Mouse (Mus musculus) left cerebral cortex, adult 9 months (tissue): ENCODE measurements around the gene Eif4e2.

Experiments
- DNase-seq, 2 experiments: peaks; one replicate each; pipeline ENCODE4 v3.0.0; 2022; ENCODE audit warnings: low spot score in 2 of 2

Eif4e2 gene

DNA sequence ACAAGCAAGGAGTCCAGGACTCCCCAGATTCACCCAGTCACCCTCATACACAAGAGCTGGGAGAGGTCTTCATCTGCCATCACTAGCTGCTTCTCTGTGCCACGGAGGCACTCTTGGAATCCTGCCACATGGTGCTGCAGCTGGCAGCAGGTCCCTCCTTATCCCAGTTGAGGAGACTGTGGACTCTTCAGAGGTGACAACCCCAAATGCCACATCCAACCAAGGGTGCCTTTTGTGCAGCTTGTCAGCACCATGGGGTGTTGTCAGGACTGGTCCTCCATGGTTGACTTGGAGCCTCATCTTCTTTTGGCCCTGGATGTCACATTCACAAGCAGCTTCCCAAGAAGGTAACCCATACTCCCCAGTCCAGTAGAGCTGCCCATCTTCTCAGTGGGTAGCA, 11.9 kb upstream of the Eif4e2 start:
- DNase-seq = no peak

DNA sequence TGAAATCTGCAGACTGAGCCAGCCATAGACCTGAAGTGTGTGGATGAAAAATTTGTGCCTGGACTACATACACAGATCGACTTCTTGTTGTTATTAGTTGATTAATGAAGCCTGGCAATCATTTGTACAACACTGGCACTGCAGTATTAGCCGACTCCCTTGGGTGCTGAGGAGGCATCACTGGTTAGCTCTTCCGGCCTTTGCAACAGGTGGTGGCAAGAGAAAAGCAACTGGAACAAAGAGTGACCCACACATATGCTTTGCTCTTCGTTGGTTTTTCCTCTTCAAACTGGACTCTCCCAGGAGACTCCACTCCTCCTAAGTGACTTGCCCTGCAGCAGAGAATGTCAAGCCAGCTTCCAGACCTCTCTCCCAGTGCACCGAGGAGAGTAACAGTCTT, 9.9 kb upstream of the Eif4e2 start:
- DNase-seq = no peak

DNA sequence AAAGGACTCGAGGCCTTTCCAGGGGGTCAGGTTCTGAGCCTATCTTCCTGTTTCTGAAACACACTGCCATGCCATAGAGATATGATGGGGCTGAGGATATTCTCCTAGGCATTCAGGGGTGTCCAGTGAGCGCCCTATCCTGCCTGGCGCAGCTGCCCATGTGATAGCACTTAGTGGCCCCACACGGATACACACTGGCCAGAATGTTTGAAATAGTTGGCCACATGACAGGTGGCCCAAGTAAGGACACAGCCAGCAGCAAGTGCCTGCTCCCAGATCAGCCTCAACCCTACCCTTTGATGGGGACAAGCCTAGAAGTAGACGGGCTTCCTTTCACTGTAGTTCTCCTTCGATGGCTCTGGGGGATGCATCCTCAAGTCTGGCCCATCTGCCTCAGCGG, 9.2 kb upstream of the Eif4e2 start, which contains the start of gene Chrng:
TSS of gene Chrng (plus strand) at position 193 of the 400 bp plus-strand sequence.
- no peak for DNase-seq

DNA sequence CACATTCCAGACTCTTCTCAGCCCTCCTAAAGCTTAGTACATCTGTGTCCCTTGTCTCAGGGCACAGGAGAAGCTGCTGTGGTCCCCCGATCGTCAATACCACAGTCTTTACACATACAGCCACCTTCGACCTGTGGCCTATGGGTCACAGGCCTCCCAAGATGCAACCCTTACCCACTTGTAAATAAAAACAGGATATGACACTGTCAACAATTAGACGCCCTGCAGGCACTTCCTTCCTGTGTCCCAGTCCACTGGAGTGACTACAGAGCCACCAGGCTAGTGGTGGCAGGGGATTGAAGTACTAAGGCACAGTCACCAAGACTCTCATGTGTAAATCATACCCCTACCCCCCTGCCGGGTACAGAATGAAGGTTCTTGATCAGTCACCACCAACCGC, 8.7 kb upstream of the Eif4e2 start:
- DNase-seq = no peak

DNA sequence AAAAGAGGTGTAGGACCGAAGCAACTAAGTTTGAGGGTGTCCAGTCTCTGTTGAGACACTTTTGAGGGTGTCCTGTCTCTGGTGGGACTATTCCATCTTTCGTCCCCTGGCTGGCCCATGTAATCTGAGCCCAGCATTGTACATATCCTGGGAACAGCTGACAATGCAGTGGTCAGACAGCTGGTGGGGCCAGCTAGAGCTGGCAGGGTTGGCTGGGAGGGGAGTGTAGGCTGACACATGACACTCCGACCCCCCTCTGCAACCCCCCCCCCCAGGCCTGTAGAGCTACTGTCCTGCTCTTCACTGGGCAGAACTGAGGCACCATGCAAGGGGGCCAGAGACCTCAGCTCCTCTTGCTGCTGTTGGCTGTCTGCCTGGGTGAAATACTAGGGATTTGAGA, 8.2 kb upstream of the Eif4e2 start:
- DNase-seq = no peak

DNA sequence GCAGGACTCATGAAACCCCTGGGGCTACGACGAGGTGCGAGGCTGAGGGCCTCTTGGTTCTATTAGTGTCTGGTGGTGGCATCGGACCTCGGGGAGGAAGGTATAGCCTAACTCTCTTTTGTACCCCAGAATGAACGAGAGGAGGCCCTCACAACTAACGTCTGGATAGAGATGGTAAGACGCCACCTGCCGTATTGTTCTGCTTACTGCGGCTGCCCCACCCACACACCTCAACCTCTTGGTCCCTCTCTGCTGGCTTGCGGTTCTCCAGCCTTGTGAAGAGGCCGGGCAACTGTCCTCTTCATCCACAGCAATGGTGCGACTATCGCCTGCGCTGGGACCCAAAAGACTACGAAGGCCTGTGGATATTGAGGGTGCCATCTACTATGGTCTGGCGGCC, 7.4 kb upstream of the Eif4e2 start:
- DNase-seq = no peak

DNA sequence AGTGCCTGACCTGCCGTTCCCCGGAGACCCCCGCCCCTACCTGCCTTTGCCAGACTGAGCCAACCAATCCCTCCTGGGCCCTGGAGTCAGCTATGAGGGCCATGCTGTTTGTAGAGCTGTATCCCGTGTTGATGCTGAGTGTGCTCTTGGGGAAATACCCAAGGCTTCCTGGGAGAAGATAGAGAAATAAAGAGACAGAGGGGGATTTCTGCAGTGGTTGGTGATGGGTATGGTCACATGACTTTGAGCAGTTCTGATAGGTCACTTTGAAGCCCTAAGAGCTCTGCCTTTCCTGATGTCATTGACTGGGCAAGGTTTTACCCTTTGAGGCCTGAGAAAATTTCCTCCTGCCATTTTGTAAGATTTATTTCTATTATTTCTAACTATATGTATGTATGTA, 2.3 kb upstream of the Eif4e2 start:
- DNase-seq = no peak

DNA sequence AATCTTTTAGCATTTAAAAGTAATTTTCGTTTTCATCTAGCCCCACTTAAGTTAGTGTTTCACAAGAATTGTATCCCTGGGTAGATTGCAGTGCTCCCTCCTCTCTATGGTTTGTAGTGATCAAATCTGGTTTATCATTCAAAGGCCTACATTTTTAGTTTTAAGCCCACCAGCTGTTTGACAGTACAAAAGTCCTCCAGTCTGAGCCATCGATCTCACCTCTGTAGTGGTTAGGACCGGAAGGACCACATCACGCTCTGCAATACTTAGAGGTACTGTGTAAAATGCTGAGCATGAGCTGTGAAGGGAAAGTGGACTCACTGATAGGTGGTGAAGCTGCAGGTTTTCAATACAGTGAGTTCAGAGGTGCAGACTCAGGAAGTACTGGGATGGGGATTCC, 1.0 kb downstream of the Eif4e2 start:
- no peak for DNase-seq

DNA sequence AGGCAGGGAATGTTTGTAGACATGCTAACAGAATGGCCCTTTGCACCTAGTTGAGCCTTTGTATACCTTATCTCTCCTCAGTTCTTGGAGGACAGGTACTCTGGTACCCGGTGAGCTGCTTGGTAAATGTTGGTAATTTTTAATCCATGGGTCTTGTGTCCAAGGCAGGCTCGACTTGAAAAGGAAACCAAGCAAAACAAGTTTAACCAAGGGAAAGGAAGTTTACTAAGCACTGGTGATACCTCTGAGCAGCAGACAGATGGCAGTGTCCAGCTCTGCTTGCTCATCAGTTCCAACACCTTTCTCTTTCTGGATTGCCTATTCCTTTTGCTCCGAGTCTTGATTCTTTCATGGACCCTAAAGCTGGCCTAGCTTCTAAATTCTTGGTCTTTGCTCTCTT, 4.2 kb downstream of the Eif4e2 start:
- DNase-seq = no peak

DNA sequence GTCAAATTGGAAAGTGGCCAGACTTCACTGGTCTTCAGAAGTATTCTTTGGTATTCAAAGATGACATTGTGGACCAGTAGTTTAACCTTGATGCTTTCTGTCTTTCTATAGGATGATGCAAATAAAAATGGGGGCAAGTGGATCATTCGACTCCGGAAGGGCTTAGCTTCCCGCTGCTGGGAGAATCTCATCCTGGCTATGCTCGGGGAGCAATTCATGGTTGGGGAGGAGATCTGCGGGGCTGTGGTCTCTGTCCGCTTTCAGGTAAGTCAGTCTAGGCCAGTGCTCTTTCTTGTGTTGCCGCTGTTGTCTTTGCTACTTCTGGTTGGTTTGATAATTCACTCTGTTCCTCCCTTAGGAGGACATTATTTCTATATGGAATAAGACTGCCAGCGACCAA, 12.0 kb downstream of the Eif4e2 start:
- DNase-seq = no peak

DNA sequence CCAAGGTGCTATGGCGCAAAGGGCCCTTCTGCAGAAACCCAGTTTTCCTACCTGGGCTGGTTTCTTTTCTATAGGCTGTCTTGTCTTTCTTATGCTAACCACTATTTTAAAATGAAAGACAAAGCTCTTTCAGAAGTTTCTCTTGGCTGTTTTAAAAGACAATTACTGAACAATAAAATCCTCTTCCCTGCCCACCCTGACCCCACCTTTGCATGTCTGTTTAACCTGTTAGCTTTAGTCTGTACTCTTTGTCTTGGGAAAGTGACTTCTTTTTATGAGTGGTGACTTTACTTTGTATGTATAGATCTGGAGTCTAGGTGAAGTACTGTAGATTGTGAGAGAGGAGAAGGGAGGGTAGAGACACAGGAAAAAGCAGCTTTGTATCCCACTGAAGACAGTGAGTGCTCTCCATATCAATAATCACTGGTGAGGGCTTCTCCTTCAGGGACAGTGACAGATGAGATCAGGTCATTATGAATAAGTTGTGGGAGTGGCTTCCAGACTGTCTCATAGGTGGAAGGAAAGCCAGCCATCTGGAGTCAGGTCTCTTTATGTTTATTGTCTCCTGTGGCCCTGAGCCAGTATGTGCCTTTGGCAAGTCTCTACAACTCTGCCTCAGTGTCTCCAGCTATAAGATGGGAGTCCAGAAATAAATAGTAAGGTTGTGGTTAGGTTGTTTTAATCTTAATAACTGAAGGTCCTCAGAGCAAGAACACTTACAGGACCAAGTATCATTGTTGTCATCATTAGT, 12.9 kb downstream of the Eif4e2 start:
- no peak for DNase-seq

DNA sequence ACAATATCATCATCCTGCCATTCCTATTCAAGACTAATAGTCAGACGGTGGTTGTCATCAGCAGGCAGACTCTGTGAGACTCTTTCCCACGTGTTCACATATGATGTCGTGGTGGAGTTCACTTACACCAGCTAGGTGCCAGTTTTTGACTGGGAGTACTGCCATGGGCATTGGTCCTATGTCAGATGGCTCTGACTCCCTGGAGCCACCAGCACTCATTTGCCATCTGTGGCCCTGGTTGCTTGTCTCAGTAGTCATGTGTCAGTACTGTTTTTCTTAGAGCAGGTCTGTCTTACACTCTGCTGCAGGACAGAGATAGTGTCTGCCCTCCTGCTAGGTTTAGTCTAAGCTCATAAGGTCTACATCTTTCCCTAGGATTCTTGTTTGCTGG, 13.4 kb downstream of the Eif4e2 start:
- no peak for DNase-seq

DNA sequence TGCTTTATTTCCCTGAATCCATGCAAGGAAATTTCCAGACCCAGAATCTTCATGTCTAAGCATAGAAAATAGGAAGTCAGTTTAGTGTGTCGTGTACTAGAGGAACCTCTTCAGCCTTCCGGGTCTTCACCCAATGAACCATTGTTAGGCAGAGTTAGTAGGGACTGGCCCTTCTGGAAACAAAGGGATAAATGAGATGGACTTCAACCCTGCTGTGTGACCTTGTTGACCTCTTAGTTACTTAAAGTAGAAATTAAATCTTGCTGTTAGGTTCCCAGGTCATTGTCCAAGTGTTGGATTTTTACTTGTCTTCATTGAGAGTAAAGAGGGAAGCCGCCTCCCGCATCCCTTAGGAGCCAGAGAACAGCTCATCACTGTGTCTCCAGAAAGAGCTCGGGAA, 16.9 kb downstream of the Eif4e2 start:
- no peak for DNase-seq

DNA sequence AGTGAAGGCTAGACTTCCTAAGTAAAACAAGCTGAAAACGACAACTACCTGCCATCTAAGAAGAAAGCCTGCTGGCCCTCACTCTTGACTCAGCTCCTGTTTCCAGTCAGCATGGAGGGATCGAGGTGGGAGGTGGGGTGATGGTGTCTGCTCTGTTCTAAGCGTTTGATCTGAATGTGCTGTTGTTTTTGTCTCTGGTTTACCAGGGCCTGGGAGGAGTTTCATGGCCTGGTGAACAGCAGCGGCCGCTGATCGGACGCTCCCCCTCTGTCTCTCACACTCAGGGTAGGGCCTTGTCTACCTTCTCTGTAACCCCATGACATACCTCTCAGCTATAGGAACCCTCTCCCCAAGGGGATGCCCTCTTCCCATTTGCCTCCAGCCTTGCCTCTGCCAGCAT, 18.5 kb downstream of the Eif4e2 start:
- no peak for DNase-seq

DNA sequence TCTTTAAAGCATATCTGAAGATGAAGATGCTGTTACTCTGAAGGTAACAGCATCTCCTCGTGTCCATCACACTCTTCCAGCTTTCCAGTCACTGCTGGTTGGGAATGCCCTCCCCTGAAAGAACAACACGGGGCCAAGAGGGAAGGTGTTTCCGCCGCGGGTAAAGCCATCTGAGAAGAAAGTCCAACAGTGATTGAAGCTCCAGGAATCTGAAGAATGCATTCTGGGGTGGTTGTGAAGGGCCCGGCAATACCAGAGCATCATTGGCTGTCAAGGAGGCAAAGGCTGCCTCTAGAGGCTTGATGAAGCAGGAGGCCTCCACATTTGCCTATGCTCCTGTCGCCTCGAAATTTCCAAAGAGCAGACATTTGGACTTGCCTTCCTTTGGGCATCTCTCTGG, 25.3 kb downstream of the Eif4e2 start:
- no peak for DNase-seq

DNA sequence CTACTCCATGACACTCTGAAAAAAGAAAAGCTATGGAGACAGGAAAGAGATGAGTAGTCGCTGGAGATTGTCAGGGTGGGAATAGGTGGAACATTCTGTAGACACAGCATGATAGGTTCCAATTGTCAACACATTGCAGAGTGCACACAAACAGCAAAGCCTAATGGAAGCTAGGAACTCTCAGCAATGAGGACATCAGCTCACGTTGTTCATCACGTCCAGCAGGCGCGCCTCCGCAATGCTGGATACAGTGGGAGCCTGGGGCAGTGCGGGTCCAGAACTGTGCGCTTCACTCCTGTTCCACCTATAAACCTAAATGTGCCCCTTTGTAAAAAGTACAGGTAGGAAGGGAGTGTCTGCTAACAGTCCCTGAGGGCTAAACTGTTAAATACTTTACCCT, 29.3 kb downstream of the Eif4e2 start:
- DNase-seq = no peak

DNA sequence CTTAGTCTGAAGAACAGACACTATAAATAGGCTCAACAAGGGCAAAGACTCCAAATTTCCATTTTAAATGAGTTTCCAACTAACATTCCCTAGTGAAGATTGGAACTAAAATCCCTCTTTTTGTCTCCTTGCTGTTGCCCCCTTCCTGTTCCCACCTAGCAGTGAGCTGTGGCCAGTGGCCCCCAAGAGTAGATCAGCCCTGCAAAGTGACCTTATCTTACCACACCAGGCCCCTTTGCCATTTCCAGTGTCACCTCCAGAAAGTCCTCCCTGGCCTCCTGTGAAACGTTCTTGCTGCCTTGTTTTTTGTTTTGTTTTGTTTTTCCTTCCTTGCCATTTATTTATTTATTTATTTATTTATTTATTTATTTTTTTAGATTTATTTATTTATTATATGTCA, 31.7 kb downstream of the Eif4e2 start:
- no peak for DNase-seq

DNA sequence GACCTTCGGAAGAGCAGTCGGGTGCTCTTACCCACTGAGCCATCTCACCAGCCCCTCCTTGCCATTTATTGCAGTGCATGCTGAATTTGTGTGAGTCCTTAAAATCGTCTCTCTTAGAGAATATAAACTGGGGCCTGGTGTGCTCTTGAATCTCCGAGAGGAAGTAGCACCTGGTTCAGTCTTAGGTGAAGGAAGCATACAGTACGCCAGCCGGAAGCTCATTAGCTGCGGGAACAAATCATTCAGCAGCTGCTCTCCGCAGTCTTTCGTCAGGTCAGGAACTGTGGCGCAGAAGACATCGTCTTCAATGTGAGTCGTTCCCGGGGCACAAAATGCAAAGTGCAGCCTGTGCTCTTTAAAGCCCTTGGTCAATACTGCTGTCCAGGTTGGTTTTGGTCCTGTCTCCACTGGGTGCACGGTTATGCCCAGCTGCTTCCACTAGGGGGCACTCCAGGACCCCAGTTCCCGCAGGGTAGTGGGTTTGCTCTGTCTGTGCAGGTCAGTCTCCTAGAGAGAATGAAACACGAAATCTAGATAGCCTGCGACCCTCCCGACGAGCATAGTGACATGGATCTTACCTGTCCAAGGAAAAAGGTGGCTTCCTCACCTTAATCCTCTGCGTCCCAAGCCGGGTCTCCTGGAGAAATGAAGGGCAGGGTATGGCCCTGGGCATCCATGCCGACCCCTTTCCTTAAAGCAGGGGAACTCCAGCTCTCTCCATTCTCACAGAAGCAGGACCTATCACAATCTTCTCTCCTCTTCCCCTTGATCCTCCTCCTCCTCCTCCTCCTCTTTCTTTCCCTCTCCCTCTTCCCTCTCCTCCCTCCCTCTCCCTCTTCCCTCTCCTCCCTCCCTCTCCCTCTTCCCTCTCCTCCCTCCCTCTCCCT, 32.5 kb downstream of the Eif4e2 start:
- DNase-seq = peak; percentile 36 to 79

DNA sequence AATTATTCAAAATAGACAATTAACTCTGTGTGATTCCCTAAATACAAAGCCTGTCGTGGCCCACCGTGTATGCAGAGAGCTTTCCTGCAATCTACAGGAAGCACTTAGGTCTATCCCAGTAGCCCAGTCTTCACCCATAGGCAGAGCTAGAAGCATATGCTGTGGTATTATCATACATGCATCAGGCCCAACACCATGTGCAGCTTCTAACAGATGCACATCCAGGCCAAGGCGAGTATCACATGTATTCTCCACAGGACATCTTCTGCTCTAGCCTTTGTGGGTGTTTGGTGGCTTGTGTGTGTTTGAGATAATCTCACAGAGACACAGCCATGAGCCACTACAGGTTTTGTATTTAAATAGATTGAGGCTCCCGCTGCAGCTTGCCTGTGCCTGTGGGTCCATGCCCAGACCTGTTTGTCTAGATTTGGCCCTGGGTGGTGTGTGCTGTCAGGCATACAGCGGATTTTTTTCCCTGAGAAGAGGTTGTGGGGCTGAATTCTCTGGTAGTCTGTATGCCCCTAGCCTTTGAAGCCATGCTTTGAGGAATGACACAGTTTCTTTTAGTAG, 38.4 kb downstream of the Eif4e2 start:
- no peak for DNase-seq

DNA sequence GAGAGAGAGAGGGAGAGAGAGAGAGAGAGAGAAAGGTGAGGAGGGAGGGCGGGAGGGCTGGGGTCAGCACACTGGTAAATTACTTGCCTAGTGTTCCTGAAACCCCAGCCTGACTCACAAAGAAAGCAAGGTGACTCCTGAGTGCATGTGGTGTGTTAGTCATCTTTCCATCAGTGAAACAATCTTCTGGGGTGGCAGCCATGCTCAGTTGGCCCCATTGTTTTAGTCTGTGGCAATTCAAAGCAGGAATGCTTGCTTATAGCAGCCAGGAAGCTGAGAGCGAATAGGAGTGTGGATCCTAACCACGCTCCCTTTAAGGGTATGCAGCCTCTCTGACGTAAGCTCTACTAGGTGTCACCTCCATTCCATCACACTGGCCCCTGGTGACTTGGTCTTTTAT, 41.5 kb downstream of the Eif4e2 start:
- DNase-seq = no peak

DNA sequence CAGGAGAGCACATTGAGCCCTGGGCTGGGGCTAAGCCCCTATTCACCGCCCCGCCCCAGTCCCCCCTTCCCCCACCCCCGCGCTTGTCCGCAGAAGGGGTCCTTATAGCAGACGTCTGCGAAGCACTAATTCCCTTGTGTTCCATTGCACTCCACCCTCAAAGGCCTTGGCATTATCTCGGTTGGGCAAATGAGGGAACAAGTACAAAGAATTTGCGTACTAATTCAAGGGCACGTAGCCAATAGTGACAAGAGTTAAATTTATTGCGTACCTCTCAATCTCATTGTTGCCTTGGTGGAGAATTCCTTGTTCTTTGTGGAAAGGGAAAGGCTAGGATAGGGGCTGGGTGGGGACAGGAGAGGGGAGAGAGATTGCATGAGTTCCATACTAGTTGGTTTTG, 44.0 kb downstream of the Eif4e2 start:
- DNase-seq = no peak

DNA sequence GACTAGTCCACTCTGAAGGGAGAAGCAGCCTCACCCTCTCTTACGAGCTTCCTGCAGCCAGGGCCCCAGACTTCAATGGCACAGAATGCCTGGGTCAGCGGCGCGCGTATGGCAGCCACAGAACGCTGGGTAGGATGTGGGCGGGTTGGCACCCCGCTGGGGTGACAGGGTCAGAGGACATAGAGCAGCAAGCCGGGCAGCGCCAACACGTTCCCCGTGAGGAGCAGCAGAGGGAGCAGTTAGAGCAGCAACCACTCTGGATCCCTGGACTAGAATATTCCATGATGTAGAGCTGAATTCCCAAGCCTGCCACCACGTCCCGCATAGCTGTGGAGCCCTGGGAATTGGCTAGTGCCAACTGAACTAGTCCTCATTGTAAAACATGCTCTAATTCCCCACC, 44.8 kb downstream of the Eif4e2 start:
- no peak for DNase-seq

DNA sequence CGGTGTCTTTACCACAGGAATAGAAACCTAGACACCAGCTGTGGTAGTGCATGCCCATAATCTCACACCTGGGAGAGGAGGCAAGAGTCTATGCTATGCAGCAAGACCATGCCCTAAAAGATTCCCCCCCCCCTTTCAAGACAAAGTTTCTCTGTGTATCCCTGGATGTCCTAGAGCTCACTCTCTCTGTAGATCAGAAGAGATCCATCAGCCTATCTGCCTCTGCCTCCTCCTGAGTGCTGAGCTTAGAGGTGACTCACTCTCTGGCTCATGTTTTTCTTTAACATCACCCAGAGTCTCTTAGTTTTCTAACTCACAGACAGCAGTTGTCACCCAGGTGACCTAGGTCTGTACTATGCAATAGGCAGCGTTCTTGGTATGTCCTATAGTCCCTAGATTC, 45.6 kb downstream of the Eif4e2 start:
- no peak for DNase-seq
